Mouse (Mus musculus) mouse embryonic stem cell (cell line): ENCODE measurements around the gene Majin.

Experiments used
- in situ Hi-C, 2 experiments: fragments of 300-500 bp; cut with MboI; formaldehyde crosslinking; loops; 1 replicate in 1 of 2; 3 replicates in 1 of 2; pipeline ENCODE4 v1.14.3; 2019 to 2020; ENCODE audit warnings: low sequenced_read_pairs in 2 of 2, low pct_unique_long_range_greater_than_20kb in 1 of 2, mixed read lengths in 1 of 2; ENCODE audit not compliant: unreplicated experiment in 1 of 2

Majin gene

GRCm38 (mm10) chr19:6184131-6184530, at the start of gene Majin:
Gene Majin (plus strand): TSS chr19:6184388.
- in situ Hi-C loops, result no loop called here

GRCm38 (mm10) chr19:6136397-6136796, 47.8 kb upstream of the Majin start:
- in situ Hi-C loops, result no loop called here

DNA sequence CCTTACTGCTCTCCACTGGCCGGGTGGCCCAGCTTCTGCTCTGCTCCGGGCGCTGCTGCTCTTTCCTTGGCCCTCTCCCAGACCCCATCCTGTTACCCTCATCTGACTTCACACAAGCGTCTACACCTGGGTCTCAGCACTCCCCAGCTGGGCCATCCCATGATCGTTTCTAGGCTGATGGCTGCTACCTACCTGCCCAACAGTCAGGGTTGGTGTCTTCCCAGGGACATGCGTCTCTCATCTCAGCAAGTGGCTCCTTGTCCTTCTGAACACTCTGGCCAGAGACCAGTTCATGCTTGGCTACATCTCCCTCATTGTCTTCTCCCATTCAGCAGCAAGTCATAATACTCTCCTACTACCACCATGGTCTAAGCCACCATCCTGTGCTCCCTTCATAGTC, 44.5 kb upstream of the Majin start:
- in situ Hi-C loops, result no loop called here

DNA sequence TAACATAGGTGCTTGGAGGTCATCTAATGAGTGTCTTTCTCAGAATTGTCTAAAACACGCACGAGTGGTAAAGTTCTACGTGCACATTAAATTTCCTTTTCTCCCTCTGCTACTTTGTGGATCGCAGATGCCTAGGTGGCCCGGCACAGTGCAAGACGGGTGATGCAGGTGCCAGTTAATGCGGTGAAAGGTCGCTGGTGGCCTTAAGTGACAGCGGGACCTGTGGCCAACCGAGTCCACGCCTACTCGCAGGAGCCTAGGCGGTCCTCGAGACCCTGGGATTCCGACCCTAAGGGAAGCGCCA, 43.9 kb upstream of the Majin start:
- in situ Hi-C loops, result no loop called here

- in situ Hi-C loops, result no loop called here
These were observed 43.4 kb upstream of the Majin start, which contains the start of gene Batf2 for GRCm38 (mm10) chr19:6140678-6141393. Gene Batf2 (plus strand): TSS chr19:6140983.

GRCm38 (mm10) chr19:6141394-6141749, 42.8 kb upstream of the Majin start, which contains the start of gene Arl2:
Gene Arl2 (minus strand): TSS chr19:6141548.
- in situ Hi-C loops, result no loop called here

GRCm38 (mm10) chr19:6144842-6145241, 39.3 kb upstream of the Majin start:
- in situ Hi-C loops, result no loop called here

DNA sequence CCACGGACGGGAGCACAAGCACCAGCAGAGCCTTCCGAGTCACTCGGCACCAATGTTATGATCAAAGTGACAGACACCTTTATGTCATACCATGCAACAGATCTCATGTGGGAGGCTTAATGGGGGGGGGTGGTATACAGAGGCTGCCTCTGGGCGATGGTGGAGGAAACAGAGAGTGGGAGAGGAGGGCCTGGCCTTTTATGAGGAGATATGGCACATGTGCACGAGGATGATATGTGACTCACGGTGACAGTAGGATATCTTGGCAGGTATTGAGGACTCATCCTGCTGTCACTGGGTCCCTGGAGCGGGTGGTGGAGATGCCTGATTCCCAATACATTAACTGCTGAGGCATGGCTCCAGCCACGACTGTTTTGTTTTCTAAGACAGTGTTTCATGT, 29.0 kb upstream of the Majin start:
- in situ Hi-C loops, result no loop called here

DNA sequence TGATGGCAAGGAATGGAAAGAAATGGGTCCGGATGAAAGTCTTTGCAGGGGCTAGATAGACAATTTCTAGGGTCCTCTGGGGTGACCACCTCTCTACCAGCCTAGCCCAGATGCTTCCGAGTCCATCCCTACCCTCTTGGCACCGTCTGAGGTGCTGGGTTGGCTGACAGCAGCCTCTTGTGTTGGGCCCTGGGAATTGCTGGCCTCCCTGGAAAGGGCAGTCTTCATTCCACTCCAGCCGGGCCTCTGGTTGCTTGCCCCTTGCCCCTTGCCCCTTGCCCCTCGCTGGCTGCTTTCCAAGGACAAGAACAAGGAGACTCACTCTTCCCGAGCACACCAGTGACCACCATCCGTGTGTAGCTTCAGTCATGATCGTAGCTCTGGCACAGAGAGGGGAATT, 27.8 kb upstream of the Majin start:
- in situ Hi-C loops, result no loop called here

DNA sequence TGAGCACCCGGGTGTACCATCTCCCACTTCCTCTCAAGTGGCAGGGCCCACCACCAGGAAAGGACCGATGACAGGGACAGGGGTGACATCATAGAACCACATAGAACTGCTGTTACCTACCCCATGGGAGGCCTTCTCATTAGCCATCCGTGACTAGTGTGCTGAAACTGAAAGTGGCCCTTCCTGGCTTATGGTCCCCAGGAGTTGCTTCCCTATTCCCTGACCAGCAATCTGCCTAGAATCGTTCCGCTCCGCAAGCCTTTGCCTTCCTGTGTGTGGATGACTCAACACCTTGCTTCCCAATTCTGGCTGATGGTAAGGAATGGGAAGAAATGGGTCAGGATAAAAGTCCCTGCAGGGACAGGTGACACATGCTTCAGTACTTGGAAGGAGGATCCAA, 27.0 kb upstream of the Majin start:
- in situ Hi-C loops, result no loop called here

- in situ Hi-C loops, result no loop called here
These were observed 20.2 kb upstream of the Majin start for GRCm38 (mm10) chr19:6163872-6164547.

DNA sequence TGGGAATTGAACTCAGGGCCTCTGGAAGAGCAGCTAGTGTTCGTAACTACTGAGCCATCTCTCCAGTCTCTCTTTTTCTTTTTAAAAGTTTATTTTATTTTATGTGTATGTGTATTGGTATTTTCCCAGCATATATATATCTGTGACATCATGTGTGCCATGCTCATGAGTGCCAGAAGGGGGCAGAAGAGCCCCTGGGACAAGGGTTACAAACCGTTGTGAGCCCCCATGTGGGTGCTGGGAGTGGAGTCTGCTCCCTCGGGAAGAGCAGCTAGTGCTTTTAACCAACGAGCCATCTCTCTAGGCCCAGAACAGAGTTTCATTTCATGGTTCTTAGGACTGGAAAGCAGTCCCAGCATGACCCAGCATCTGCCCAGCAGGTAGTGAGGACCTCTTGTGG, 17.4 kb upstream of the Majin start:
- in situ Hi-C loops, result no loop called here

DNA sequence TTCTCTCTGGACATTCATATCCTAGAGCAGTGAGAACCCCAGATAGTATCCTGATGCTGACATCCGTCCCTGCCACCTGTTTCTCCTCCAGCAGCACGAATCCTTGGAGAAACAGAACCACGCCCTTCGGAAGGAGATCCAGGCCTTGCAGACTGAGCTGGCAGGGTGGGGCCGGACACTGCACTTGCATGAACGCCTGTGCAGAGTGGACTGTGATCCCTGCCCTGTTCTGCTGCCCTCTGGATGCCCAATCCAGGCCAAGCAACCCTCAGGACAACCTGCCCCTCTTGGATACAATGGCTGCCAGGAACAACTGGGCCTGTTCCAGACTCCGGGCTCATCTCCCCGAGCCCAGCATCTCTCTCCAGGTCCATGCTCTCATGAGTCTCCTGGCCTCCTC, 13.0 kb upstream of the Majin start:
- in situ Hi-C loops, result no loop called here

- in situ Hi-C loops, result no loop called here
These were observed 9.4 kb upstream of the Majin start for GRCm38 (mm10) chr19:6174771-6175170.

DNA sequence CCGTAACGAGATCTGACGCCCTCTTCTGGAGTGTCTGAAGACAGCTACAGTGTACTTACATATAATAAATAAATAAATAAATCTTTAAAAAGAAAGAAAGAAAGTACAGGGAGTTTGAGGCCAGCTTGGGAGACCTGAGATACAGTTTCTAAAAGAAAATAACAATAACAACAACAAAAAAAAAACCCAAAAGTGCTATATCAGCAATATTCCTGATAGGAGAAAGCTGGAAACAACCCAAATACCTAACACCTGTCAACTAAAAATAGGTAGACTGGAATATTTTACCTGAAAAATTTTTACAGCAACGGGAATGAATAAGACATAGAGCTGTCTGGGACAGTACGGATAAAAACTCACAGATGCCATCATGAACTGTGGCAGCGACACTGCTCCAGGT, 5.4 kb upstream of the Majin start:
- in situ Hi-C loops, result no loop called here

DNA sequence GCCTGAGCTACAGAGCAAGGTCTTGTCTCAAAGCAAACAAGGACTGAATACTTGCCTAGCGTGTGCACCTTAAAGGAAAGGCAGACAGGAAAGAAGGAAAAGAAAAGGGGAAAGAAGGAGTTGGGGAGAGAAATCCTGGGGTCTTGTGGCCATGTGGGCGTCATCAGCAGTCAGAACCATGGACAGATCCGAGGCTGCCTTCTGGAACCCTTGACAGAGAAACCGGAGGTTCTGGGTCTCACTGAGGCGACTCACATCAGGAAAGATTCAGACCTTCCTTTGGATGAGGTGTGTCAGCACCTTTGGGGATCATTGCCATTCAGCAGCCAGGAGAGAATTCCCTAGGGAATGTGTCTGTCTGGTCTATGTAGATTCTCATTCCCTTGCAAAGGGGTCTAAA, 2.6 kb upstream of the Majin start:
- in situ Hi-C loops, result no loop called here

DNA sequence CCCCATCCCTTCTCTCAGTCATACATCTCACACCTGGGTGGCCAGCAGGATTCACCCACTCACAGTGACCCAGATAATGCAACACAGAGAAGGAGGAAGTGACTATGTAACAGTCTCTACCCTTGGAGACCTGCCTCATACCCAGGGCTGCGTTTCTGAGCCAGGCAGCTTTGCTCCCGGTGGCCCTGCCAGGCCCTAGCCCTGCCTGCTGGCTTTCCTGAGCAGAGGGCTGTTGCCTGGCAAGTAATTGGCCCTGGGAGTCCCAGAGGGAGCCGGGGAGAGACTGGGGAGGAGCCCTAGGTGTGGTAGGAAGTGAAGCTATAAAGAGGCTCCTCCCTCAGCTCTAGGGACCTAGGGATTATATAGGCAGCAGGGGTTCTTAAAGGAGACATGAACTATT, 1.7 kb upstream of the Majin start:
- in situ Hi-C loops, result no loop called here

DNA sequence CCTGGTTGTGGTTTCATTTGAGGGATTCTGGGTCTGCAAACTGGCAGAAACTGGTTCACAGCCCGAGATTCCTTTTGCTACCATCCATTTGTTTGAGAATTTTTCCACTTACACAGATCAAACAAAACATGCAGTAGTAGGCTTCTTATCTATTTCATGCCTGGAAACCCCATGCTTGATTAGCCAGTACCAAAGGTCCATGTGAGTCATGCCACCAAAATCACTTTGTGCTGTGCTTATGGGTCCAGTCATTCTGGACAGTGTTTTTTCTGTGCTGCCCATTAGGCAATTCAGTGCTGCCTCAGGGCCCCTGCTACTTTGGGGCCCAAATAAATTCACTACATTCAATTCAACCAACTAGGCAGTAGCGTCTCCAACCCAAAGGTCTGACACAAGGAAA, 20.1 kb downstream of the Majin start:
- in situ Hi-C loops, result no loop called here

DNA sequence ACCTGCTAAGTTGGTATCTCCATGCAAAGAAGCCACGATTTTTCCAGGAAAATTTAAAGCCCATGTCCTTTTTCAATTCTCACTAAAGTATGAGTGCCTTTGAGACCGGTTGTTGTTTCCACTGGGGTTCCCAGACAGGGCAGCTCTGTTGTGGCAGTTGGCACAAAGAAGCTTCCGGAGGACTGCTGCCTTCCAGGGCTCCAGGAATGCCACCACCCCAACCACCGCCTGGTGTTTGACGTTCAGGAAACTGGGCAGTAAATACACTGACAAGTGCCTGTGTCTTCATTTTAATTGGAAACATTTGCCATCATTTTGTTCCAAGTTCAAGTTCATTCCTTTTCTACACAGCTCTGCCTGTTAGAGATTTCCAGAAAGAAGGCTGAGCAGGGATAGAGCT, 22.5 kb downstream of the Majin start:
- in situ Hi-C loops, result no loop called here

- in situ Hi-C loops, result no loop called here
These were observed 32.0 kb downstream of the Majin start for GRCm38 (mm10) chr19:6216046-6216705.
